Mouse (Mus musculus) embryo, embryonic 10.5 days (tissue): ENCODE measurements around the gene Acvr1c.

Experiments used
- DNase-seq: peaks from one replicate; pipeline ENCODE4 v3.0.0-alpha.2; 2015; ENCODE audit warnings: low spot score

Gene Acvr1c

DNA sequence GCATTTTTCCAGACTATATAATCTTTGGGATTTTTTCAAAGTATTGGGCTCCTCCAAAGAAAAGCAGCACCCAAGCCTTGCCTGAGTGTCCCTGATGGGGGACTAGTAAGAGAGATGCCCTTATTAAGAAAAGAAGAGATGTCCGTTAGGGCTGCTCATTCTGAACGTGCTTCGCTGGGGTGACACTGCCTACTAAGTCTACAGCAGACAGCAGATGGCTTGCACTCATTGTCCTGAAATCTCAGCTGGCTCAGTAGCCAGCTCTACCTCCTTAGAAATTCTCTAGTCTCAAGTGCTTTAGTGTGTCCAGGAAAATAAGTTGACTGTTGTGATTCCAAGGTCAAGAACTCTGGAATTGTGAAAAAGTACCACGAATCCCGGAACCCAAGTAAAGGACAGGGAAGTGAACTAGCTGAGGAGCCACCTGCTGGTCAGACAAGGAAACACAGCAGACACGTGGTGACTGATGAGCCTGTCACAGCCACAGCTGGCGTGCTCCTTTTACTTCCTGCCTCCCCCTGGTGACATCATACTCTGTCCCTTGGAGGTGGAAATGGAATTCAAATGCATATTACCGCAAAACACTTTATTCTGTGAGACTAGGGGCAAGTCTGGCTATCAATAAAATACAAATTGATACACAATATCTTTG, 75.3 kb downstream of the Acvr1c start:
- peak; percentile 78 for DNase-seq

GRCm38 (mm10) chr2:58281046-58281445, 76.6 kb downstream of the Acvr1c start:
- no peak for DNase-seq

- no peak for DNase-seq
Observed at GRCm38 (mm10) chr2:58279163-58279562, 78.5 kb downstream of the Acvr1c start.

DNA sequence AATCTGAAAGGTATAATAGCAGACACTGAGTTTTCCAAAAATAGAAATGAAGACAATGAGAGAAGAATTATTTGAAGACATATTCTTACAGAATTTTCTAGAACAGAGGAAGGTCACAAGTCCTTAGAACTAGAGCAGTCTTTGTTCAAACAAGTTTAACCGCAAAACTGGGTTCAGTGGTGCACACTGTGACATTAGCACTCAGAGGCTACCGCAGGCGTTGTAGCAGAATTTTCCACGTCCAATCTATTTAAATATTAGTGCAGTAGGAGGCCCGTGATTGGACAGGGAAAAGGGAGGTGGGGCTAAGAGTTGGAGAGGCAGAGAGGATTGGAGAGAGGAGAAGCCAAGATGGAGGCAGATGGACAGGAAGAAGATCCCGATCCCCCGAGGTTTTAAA, 81.2 kb downstream of the Acvr1c start:
- no peak for DNase-seq

GRCm38 (mm10) chr2:58240639-58241038, 117.1 kb downstream of the Acvr1c start:
- DNase-seq = no peak

- DNase-seq = no peak
Observed at GRCm38 (mm10) chr2:58237487-58237886, 120.2 kb downstream of the Acvr1c start.
